Mouse (Mus musculus): ENCODE results near the gene Slit3.

Gene Slit3

GRCm38 (mm10) chr11:35395376-35395775 lies 274.4 kb downstream of the Slit3 start:
- DNase-seq (ENCODE audit: low spot score in 2 of 2), result no peak

GRCm38 (mm10) chr11:35398353-35398752 lies 277.3 kb downstream of the Slit3 start:
- no peak for DNase-seq (ENCODE audit: low spot score in 2 of 2)

DNA sequence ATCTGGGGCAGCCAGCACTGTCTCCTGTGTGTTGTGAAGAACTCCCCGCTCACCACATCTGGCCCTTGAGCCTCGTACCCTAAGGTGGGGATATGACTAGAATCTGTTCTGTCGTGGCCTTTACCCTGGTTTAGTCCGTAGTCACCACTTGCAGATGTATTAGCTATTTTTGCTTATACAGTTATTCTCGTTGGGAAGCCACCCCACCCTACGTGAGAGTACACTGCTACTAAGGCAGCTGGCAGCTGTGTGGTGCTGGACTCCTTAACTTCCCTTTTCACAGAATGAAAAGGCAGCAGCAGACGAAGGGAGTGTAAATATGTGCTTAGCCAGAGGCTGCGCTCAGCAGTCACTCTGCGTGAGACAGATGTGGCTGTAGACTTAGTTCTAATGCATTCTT lies 282.5 kb downstream of the Slit3 start:
- no peak for DNase-seq (ENCODE audit: low spot score in 2 of 2)

GRCm38 (mm10) chr11:35406045-35406444 lies 285.0 kb downstream of the Slit3 start:
- no peak for DNase-seq (ENCODE audit: low spot score in 2 of 2)

DNA sequence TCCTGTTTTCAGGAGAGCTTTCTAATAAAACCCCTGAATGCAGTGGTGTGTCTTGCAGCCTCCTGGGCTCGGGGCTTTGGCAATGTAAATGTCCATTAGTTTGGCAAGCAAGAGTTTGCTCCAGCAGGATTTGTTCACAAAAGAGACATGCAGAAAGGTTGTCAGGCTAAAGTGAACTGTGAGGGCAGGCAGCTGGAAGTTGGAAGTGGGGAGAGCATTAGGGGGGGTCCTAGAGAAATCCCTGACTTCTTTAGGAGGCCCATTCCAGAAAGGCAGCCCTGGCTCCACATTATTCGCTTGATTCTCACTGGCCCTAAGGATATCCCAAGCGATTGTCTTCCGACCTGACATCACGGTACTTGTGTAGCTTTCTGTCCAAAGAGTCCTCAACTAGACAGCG lies 285.5 kb downstream of the Slit3 start:
- DNase-seq (ENCODE audit: low spot score in 2 of 2), result no peak

DNA sequence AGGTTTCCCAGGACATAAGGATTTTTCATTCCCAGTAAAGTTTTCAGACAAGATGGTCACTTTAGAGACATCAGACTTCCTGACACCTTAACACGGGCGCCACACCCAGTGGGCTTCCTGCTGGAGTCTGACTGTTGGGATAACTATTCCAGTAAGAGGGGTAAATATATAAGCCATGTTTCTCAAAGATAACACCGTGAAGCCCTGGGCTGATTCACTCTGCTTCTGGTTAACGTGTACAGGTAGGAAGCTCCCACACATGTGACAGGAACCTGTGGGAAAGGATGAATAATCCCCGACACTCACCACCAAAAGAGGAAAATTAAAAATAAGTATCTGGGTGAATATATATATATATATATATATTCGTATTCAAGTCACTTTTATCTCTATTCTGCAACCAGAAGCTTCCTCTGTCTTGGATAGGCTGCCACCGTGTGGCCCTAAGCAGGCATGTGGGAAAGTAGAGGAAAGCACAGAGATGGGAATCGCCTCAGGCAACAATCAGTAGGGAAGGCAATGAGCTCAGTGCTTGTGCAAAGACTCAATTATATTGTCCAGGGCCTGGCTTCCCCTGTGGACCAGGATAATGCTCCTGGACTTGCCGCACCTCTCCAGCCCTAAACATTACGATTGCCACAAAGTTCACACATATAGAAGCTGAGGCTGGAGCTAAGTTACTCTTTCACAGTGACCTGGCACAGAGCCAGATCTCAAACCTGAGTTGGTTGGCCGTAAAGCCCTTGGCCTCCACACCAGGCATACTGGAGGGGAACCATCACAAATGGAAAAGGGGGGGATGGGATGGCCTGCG lies 286.5 kb downstream of the Slit3 start:
- peak; percentile 75 to 83 for DNase-seq (ENCODE audit: low spot score in 2 of 2)

- DNase-seq (ENCODE audit: low spot score in 2 of 2), result no peak
Measured at GRCm38 (mm10) chr11:35410431-35410830, 289.4 kb downstream of the Slit3 start.

GRCm38 (mm10) chr11:35415768-35416401 lies 294.9 kb downstream of the Slit3 start:
- peak; percentile 26 for DNase-seq (ENCODE audit: low spot score in 2 of 2)

DNA sequence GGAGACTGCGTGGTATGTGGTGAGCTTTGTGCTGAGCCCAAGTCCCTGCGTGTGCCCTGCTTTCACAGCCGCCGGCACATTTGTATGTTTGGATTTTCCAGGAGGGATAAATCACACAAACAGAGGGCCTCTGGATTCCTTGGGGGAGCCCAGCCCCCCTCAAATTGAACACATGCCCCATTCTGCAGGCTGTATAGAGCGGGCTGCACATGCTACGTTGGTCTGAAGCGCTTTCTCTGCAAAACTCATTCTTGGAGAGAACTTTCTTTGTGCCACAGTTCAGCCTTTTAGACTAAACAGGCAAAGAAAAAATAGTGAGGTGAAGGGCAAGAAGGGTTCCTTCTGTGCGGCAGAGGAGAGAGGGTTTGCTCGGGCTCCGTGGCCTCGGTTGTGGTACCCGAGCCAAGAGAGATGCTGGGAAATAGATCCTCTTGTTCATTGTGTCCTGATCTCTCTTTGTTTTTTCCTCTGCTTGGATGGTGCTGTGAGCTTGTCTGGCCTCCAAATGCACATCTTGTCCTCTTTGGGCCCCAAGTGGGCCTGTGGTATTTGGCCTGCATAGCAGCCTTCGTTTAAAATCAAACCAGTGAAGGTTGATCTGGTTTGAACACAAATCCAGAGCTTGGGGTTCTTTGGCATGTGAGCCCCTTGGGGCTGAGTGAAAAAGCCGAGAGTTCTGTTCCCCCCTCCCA lies 295.5 kb downstream of the Slit3 start:
- DNase-seq (ENCODE audit: low spot score in 2 of 2), result no peak

DNA sequence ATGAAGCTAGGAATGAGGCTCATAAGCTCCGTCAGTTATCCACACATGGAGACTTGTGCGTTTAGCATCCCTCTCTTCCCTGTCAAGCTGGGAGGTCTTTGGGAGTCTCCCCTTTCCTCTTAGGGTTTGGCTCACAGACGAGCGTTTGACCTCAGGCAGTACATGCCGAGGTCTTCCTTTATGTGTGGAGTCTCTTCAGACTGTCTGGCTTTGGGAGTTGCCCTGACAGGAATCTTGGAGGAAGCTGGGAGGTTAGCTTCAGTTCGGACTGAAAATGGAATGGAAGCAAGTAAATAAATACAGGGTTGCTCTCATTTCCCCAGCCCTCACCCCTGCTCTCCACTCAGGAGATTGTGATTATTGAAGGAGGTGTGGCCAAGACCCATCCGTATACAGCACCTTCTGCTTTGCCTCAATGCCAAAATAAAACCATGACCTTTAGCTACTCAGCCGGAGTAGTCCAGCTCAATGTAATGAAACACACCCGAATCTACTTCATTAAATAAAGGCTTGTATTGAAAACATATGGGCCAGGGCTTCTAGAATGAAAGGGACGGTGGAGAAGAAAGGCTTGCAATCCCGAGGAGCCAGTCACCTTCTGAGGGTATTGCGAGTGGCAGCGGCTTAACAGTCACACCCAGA lies 297.0 kb downstream of the Slit3 start:
- no peak for DNase-seq (ENCODE audit: low spot score in 2 of 2)

DNA sequence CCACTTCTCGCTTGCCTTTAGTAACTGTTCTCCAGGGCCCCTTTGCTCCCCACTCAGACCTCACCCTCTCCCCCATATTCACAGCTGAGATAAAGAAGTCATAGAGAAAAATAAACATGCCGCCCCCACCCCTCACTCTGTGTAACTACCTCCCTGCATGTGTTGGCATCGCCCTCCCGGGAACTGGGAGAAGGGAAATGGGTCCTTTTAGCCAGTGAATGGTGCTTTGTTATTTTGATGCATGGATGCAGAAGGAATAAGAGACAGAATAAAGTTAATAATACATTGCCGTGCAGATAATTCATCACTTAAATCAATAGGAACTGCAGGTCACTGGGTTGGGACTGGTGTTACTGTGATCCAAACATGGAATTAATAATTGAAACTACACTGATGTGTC lies 298.0 kb downstream of the Slit3 start:
- no peak for DNase-seq (ENCODE audit: low spot score in 2 of 2)

- DNase-seq (ENCODE audit: low spot score in 2 of 2), result no peak
Measured at GRCm38 (mm10) chr11:35421728-35422127, 300.7 kb downstream of the Slit3 start.

- no peak for DNase-seq (ENCODE audit: low spot score in 2 of 2)
Measured at GRCm38 (mm10) chr11:35428036-35428435, 307.0 kb downstream of the Slit3 start.

DNA sequence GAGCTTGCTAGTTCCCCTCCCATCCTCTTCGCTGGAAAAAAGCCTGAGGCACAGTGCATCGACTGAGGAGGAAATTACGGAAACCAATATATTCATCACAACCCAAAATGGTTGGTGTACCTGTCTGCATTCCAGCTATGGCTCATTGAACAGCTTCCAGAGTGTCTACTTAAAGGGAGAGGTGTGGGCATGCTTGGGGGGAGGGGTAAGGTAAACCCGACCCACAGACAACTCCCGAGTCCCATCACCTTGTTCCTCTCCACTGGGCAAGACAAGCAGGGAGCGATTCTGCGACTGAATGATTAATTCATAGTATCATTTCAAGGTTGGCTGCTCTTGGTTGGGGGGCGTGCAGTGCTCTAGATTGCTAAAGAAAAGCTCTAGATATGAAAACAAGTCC lies 310.1 kb downstream of the Slit3 start:
- DNase-seq (ENCODE audit: low spot score in 2 of 2), result no peak

DNA sequence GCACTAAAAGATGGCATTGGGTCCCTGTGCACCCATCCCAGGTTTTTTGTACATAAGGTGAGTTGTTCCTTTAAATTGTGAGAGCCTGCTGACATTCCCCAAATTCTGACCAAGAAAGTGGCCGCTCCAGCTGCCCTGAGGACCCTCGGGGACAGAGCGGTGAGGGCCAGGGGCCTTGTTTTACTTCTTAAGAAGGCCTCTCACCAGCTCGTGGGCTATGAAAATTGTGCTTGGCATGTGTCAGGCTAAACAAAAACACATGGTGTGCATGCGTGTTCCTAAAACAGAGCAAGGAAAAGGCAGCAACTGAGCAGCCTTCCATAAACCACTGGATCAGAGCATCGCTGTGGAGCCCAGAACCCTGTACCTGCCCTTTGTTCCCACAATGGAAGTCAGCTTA lies 316.5 kb downstream of the Slit3 start:
- DNase-seq (ENCODE audit: low spot score in 2 of 2), result no peak

GRCm38 (mm10) chr11:35440186-35440585 lies 319.2 kb downstream of the Slit3 start:
- DNase-seq (ENCODE audit: low spot score in 2 of 2), result no peak

- DNase-seq (ENCODE audit: low spot score in 2 of 2), result no peak
Measured at GRCm38 (mm10) chr11:35444489-35445100, 323.6 kb downstream of the Slit3 start.

DNA sequence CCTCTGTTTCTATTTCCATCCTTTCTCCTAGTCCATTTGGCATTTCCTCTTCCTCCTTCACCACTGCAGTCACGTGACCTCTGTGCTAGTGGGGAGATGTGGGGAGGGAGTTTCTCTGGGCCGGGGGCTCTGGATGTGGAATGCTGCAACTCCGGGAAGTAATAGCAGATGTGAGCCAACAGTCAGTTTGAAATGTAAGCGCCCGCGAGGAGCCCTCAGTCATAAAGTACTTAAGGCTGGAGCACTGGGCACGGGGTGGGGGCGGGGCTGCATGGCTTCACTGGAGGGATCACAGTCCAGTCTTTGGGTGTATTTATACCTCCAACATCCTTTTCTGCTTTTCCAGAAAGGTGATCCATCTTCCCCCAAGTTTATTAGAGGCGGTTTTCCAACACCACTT lies 326.9 kb downstream of the Slit3 start:
- no peak for DNase-seq (ENCODE audit: low spot score in 2 of 2)

- no peak for DNase-seq (ENCODE audit: low spot score in 2 of 2)
Measured at GRCm38 (mm10) chr11:35449199-35449598, 328.2 kb downstream of the Slit3 start.

DNA sequence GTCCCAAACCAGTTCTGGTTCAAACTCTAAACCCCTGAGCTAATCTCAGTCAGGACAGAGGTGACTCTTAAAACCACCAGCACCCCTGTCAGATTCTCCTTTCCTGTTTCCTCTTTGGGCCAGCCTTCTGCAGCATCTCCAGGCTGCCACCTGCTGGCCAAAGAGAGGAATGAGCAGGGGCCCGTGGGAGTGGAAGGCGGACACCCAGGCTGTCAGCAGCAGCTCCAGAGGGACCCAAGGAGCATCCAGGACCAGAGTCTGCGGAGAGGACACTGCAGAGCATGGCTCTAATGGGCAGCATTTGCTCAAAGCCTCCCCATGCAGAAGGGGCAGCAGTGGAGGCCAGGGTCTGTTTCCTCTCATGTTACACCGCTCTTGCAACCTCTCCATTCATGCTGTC lies 330.6 kb downstream of the Slit3 start:
- peak; percentile 74 to 80 for DNase-seq (ENCODE audit: low spot score in 2 of 2)

DNA sequence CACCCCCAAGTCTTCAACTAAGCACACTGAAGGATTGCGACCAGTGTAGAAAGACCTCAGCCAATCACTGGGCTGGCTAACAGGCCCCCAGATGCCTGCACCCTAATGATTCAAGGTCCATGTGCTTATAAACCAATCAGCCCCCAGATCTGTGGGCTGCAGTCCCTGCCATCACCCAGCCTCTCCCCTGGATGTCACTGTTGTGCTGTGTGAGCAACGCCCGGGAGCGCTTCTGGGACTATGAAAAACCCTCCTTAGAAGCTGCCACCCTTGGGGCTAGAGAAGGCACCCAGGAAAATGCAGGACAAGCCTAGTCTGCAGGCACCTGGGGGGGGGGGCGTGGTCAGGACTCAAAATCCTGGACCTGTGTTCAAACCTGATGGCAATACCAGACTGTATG lies 331.4 kb downstream of the Slit3 start:
- DNase-seq (ENCODE audit: low spot score in 2 of 2), result peak; percentile 13 to 23

DNA sequence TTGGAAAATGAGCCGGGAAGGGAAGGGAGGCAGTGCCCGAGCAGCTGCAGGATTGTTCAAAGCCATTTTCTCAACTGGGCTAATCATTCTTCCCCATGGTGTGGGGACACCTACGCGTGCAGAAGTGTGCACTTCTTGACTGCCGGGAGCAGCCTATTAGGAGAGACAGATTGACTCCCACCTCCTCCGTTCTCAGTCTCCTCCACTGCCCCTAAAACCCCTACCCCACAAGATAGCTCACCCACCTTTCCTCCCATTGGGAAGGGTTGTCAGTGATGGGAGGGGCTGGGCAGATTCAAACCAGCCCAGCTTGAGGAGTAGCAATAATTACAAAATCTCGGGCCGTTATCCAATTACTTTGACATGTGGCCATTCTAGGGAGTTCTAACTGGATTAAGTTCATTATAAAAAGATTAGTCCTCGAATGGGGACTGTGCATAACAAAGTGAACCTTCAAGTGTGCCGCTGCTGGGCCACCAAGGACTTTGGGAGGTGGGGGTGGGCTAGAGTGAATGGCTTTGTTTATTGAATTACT lies 333.2 kb downstream of the Slit3 start:
- no peak for DNase-seq (ENCODE audit: low spot score in 2 of 2)
